Mouse (Mus musculus) kidney, adult 8-10 months (tissue): ENCODE data around the gene Klc4.

Experiments
- DNase-seq, 2 experiments: peaks; one replicate each; pipeline ENCODE4 v3.0.0; 2022

Klc4 gene

GRCm38 (mm10) chr17:46619683-46620357 is 26.0 kb downstream of the Klc4 start:
- no peak for DNase-seq

DNA sequence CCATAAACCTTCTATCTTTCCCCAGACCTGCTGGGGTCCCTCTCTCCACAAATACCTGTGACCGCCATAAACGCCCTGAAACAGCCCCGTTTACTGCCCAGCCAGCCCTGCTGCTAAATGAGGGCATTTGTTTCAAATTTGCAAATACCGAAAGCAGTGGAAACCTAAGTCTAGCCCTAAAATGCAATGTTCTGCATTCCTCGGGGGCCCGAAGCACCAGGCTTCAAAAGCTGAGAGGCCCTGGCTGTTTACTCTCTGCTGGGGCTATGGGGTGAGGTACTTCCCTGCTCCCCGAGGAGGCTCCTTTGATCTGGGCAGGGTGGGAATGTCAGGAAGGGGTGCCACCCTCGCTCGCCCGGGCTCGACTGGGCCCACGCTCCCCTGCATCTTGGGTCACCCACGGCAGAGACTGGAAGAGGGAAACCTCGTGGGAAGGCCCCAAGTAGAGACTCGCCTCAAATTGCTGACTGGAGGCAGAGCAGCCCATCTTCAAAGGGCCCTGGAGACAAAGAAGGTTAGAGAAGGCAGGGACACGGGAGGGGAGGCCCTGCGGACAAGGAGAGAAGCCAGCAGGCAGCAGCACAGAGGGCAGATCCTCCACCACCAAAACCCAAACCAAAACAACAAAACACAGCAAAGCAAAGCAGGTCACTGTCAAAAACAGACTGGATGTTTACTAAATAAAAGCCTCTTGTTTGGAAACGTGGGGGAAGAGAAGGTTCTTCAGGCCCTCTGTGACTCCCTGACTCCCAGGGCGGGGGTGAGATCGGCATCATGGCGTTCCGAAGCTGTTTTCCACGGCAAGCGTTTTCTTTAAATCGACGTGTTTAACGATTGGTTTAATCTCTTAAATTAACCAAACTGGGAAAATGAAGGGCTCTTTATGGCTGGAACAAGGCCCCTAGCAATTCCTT is 26.8 kb downstream of the Klc4 start:
- DNase-seq: no peak

DNA sequence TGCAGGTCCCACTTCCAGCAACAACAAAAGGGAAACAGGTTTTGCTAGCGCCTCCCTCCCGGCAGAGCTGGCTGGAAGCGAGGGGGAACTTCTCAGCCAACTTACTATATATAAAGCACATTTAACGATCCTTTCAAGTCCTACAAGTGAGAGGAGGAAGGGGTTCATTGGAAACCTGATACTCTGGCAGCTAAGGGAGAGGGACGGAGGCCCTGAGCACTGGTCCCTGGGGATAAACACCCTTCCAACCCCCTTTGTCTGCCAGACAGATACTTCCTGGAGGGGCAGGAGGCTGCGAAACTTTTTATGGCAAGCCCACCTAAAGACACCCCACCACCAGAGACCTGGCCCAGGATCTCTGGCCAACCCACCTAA is 27.4 kb downstream of the Klc4 start:
- DNase-seq: no peak

- DNase-seq: no peak
Measured at GRCm38 (mm10) chr17:46617799-46618198, 28.0 kb downstream of the Klc4 start.

DNA sequence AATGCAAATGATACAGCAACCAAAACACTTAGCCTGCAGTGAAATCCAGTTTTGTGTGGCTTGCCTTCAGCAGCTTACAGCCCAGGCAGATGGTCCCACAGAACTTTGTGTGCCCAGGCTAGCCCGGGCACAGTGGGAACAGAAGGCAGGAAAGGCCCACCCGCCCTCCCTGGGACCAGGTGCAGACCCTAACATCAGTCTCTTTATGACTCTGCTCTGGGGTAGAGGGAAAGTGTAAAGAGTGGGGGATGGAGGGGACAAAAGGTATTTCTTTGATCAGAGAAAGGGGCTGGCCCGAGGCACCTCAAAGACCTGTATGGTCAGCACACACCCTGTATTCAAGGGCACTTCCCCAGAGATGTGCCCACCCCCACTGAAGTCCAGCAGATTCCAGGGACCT is 32.6 kb downstream of the Klc4 start:
- DNase-seq: no peak

GRCm38 (mm10) chr17:46612820-46613219 is 33.0 kb downstream of the Klc4 start:
- DNase-seq: peak; percentile 47 to 56

DNA sequence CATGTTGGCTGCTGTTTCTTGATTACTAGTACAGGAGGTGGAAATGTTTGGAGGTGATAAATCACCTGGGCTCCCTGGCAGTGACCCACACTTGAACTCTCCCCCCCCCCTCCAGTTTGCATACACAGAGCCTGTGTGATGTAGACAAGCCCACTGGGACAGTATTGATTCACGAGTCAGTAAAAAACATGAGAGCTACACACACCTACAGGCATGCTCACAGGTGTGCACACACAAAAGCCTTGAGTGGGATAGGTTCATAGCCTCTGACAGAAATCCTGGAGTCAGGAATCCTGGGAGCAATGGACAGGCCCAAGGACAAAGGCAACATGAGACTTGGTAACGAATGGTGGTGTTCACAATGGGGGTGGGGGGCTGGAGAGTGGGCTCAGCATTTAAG is 33.6 kb downstream of the Klc4 start:
- DNase-seq: no peak

- no peak for DNase-seq
Measured at GRCm38 (mm10) chr17:46611316-46611715, 34.5 kb downstream of the Klc4 start.

- peak in 1 of 2 experiments; percentile 53 for DNase-seq
Measured at GRCm38 (mm10) chr17:46609721-46610514, 35.9 kb downstream of the Klc4 start.

- no peak for DNase-seq
Measured at GRCm38 (mm10) chr17:46605987-46606386, 39.8 kb downstream of the Klc4 start.

DNA sequence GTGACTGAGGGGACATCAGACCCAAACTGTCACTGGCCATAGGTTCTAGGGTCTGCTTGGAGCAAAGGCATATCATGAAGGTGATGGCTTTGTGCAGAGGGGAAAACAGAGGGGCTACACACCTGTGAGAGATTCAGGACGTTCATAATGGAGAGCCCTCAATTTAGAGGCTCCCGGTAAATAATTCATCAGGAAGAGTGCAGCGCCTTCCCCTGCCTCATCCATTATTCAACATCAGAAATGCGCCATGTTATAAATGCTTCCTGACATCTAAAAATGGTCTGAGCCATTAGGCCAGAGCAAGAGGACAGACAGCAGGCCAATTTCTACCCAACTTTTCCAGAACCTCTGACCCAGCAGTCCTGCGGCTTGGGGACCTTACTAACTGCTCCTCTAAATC is 40.7 kb downstream of the Klc4 start:
- no peak for DNase-seq

GRCm38 (mm10) chr17:46603229-46603628 is 42.6 kb downstream of the Klc4 start:
- no peak for DNase-seq

GRCm38 (mm10) chr17:46602212-46602611 is 43.6 kb downstream of the Klc4 start:
- peak in 1 of 2 experiments; percentile 23 for DNase-seq

DNA sequence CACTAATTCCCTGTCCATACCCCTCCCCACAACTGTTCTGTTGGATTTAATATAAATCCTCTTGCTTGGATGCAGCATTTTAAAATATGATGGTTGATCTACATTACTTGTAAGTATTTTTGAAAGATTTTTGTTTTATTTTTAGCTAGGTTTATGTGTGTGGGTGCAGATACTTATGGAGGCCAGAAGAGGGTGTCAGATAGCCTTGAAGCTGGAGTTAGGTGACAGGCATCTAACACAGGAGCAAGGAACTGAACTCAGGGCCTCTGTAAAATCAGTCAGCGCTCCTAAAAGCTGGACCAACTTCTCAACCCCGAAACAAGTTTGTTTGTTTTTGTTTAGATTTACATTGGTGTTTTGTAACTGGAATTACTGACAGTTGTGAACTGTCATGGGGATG is 45.3 kb downstream of the Klc4 start:
- DNase-seq: no peak

GRCm38 (mm10) chr17:46598963-46599362 is 46.9 kb downstream of the Klc4 start:
- no peak for DNase-seq

GRCm38 (mm10) chr17:46597956-46598355 is 47.9 kb downstream of the Klc4 start:
- no peak for DNase-seq

DNA sequence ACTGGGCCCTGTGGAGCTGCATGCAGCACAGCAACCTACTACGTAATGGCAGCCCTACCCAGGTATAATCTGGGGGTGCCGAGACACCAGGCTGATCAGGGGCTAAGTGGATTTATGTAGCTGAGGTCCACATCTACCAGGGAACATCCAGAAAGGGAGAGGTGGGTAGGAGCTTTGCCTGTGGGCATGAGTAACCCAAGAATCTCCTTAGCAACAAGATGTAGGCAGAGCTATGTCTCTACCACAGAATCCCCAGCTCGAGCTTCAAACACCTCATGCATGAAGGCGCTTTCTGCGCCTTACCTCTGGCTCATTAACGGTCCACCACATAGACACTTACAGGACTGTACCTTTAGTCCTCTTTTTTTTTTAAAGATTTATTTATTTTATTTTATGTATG is 50.5 kb downstream of the Klc4 start:
- DNase-seq: no peak

- no peak for DNase-seq
Measured at GRCm38 (mm10) chr17:46594606-46595005, 51.2 kb downstream of the Klc4 start.

- DNase-seq: no peak
Measured at GRCm38 (mm10) chr17:46593124-46593523, 52.7 kb downstream of the Klc4 start.

DNA sequence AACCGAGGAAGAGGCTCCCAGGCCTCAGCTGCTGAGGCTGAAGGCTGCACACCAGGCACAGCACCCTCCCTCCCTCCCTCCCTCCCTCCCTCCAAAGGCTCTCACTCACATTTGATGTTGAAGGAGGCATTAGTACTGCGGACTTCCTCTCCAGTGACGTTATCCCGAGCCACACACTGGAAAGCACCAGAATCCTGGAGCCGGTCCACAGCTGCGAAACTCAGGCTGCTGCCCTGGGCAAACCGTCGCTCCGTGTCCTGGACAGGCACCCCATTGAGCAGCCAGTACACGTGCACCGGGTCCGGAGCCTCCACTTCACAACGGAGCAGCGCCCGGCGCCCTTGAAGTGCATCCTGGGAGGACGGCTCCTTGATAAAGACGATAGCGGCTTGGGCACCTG is 54.4 kb downstream of the Klc4 start:
- DNase-seq: no peak

GRCm38 (mm10) chr17:46590439-46590838 is 55.4 kb downstream of the Klc4 start:
- no peak for DNase-seq

GRCm38 (mm10) chr17:46589635-46590314 is 56.0 kb downstream of the Klc4 start:
- peak in 1 of 2 experiments; percentile 21 for DNase-seq

DNA sequence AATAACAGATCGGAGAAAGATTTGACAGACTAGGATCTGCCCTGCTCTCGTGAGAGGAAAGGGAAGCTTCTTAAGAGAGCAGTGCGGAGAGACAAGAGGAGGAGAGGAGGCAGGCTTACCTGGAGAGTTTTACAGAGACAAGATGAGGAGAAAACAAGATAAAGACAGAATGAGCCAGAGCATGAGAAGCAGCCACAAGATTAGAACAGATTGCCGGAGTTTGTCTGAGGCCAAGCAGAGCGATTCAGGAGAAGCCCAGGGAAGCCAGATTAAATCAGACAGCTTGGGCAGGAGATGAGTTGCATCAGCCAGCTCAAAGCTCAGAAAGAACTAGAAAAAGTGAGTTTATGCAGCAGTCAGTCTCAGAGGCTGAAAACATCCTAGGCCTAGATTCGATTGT is 56.9 kb downstream of the Klc4 start:
- no peak for DNase-seq
